Mouse (Mus musculus): ENCODE measurements around the gene Dab2.

Dab2 gene

DNA sequence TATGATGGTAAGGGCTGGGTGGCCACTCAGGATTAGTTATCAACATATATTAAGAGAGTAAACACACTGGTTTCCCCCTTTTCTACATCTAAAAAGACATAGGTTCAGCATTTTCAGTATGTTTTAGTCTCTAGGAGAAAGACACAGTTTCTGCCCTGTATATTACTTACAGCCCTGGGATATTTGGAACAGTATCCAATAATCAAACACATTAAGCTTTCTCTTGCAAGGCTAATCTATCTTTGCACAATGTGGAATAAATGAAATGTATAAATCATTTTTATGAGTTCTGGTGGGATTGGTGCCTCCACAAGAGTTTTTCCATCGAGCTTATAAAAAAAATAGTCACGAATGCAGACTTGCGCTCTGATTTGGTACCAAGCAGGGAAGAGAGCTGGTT, 169.8 kb downstream of the Dab2 start:
- DNase-seq (ENCODE audit: low spot score): no peak

DNA sequence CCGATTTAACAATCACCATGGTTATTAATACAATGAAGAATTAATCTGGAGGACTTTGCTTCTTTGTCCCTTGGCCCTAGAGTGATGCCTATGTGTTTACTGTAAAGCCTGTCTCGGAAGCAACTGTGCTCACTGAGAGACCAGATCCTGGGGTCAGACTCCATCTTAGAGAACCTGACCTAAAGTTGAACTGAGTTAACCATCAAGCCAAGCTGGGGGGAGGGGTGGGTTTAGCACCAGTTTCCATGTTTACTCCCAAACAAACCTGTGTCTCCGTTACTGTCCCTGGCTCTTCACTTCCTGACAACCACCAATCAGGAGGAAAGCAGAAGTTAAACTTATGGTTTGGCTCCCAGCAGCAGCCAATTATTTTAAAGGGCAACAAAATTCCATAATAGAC, 184.0 kb downstream of the Dab2 start:
- DNase-seq (ENCODE audit: low spot score): no peak

All from adipocyte (in vitro differentiated cells).